Mouse (Mus musculus) forebrain, embryonic 11.5 days (tissue): ENCODE measurements at regions not wholly inside any gene's neighbourhood (a gene's known extent, or its start where the extent isn't known, plus 50 kb on each side); places are given as distances from the start of the nearest gene placed in this dataset.

Experiments
- ATAC-seq: fragments of 200-750 bp; cut with Nextera tagmentation; replicated peaks from 2 replicates; pipeline ENCODE4 v1.8.0; 2017; ENCODE audit warnings: moderate TSS enrichment; ENCODE audit not compliant: low FRiP score
- DNase-seq: peaks from one replicate; pipeline ENCODE4 v3.0.0-alpha.2; 2017; ENCODE audit warnings: low spot score
- H3K27ac ChIP-seq: fragments of 300-500 bp; sonication (generic); 2 replicates; pipeline ENCODE4 v1.5.1; 2014; ENCODE audit warnings: low read depth, low read length
- H3K27me3 ChIP-seq: fragments of 300-500 bp; sonication (generic); 2 replicates; pipeline ENCODE4 v1.6.1; 2014; ENCODE audit warnings: mild to moderate bottlenecking, low read length, mixed read lengths; ENCODE audit not compliant: control insufficient read depth, insufficient read depth
- H3K36me3 ChIP-seq: fragments of 300-500 bp; sonication (generic); 2 replicates; pipeline ENCODE4 v1.6.1; 2014; ENCODE audit warnings: mild to moderate bottlenecking, low read length, moderate library complexity, mixed read lengths; ENCODE audit not compliant: control insufficient read depth, insufficient read depth
- H3K4me1 ChIP-seq: fragments of 300-500 bp; sonication (generic); replicated peaks from 2 replicates; pipeline ENCODE4 v1.6.1; 2014; ENCODE audit warnings: low read length, mixed read lengths; ENCODE audit not compliant: control insufficient read depth, insufficient read depth
- H3K4me2 ChIP-seq: fragments of 300-500 bp; sonication (generic); 2 replicates; pipeline ENCODE4 v1.6.1; 2014; ENCODE audit warnings: low read depth, mild to moderate bottlenecking, low read length, moderate library complexity, mixed read lengths; ENCODE audit not compliant: severe bottlenecking
- H3K4me3 ChIP-seq: fragments of 300-500 bp; sonication (generic); 2 replicates; pipeline ENCODE4 v1.5.1; 2014; ENCODE audit warnings: low read depth, low read length
- H3K9ac ChIP-seq: fragments of 300-500 bp; sonication (generic); 2 replicates; pipeline ENCODE4 v1.6.1; 2014; ENCODE audit warnings: low read length
- H3K9me3 ChIP-seq: fragments of 300-500 bp; sonication (generic); 2 replicates; pipeline ENCODE4 v1.6.1; 2016; ENCODE audit warnings: low read length, mixed read lengths; ENCODE audit not compliant: control insufficient read depth
- WGBS: fragments of 180-500 bp; shearing (Covaris S2); extraction: QIAGEN DNeasy Blood & Tissue Kit; methylation state at CpG from one replicate; pipeline ENCODE4 v1.1.7; 2014; 5-methylcytosine and 5-hydroxymethylcytosine counted together

DNA sequence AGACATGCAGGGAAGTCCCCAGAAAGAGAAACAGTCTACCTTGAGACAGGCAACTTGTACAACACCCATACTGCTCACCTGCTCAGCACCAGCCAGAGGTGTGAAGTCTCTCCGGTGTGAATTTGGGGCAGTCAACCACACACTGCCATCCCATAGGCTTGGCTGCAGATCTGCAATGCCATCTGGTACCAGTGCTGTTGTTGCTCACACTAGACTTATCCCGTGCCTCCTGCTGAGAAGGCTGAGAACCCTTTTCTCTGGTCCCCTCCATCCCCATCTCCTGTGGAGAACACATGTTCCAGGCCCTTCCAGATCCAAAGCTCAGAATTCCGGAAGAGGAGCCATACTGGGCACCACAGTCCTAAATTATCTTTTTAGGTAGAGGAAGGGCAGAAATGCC, 71.3 kb downstream of the Ets2 start:
- ATAC-seq (no peak), DNase-seq (no peak)
- Histone ChIP-seq H3K36me3 (no peaks in the 10 kb centered on the region), H3K4me3 (no peak overlapping the region), H3K4me2 (no peak overlapping the region), H3K27me3 (no peaks in the 10 kb centered on the region), H3K4me1 (no peaks in the 10 kb centered on the region), H3K9ac (no peak overlapping the region), H3K9me3 (no peaks in the 10 kb centered on the region), H3K27ac (no peak overlapping the region)
- 85% methylated on average over 3 of the region's 3 CpGs for WGBS
